Mouse (Mus musculus) midbrain, embryonic 10.5 days (tissue): Measurements from ENCODE around the gene Ch25h. TPM values are rescaled to one million over a fixed set of nuclear protein-coding genes. Genes with fewer than 3 reads are reported as not detected.

ENCODE experiments used
- DNase-seq: peaks from one replicate; pipeline ENCODE4 v3.0.0-alpha.2; 2017; ENCODE audit warnings: low spot score
- H3K27ac ChIP-seq: fragments of 300-500 bp; sonication (generic); replicated peaks from 2 replicates; pipeline ENCODE4 v1.5.1; 2016; ENCODE audit warnings: mild to moderate bottlenecking
- H3K27me3 ChIP-seq: fragments of 300-500 bp; sonication (generic); 2 replicates; pipeline ENCODE4 v1.6.1; 2016; ENCODE audit warnings: low read depth, mild to moderate bottlenecking; ENCODE audit not compliant: poor library complexity, severe bottlenecking
- H3K36me3 ChIP-seq: fragments of 300-500 bp; sonication (generic); 2 replicates; pipeline ENCODE4 v1.6.1; 2016; ENCODE audit warnings: mild to moderate bottlenecking, moderate library complexity
- H3K4me1 ChIP-seq: fragments of 300-500 bp; sonication (generic); 2 replicates; pipeline ENCODE4 v1.6.1; 2016
- H3K4me3 ChIP-seq: fragments of 300-500 bp; sonication (generic); 2 replicates; pipeline ENCODE4 v1.5.1; 2016; ENCODE audit warnings: mild to moderate bottlenecking, moderate library complexity
- H3K9me3 ChIP-seq: fragments of 300-500 bp; sonication (generic); replicated peaks from 2 replicates; pipeline ENCODE4 v1.6.1; 2016; ENCODE audit warnings: mild to moderate bottlenecking
- WGBS: fragments of 180-500 bp; shearing (Covaris S2); methylation state at CpG from one replicate; pipeline ENCODE4 v1.1.7; 2016; 5-methylcytosine and 5-hydroxymethylcytosine counted together
- polyA plus RNA-seq: library from polyadenylated mRNA; unstranded; fragments of >200 nt; fragmentation: Nextera tagmentation; extraction: Ambion mirVana; gene quantifications from 2 replicates; pipeline ENCODE4 v1.2.1, GENCODE M21; 2016

Gene Ch25h
- polyA plus RNA-seq, 1 experiment from 2014 or later = 0.32 TPM

- H3K27me3 ChIP-seq = no peaks in the 10 kb centered on the region
- no peaks in the 10 kb centered on the region for H3K4me1 ChIP-seq
- no peak overlapping the region for H3K27ac ChIP-seq
- no peaks in the 10 kb centered on the region for H3K36me3 ChIP-seq
- no peaks in the 10 kb centered on the region for H3K9me3 ChIP-seq
- no peak overlapping the region for H3K4me3 ChIP-seq
- WGBS = 84% methylated on average over 1 of the region's 1 CpGs
- no peak for DNase-seq
These were observed 24.1 kb downstream of the Ch25h start for GRCm38 (mm10) chr19:34450784-34451370.

- WGBS = 86% methylated on average over 1 of the region's 1 CpGs
- Histone ChIP-seq H3K27me3 (no peaks in the 10 kb centered on the region), H3K27ac (no peak overlapping the region), H3K4me1 (no peaks in the 10 kb centered on the region), H3K36me3 (no peaks in the 10 kb centered on the region), H3K9me3 (no peaks in the 10 kb centered on the region), H3K4me3 (no peak overlapping the region)
- DNase-seq = no peak
These were observed 26.1 kb downstream of the Ch25h start for GRCm38 (mm10) chr19:34448851-34449250.

- no peaks in the 10 kb centered on the region for H3K4me1 ChIP-seq
These were observed 29.5 kb downstream of the Ch25h start for GRCm38 (mm10) chr19:34445410-34446012.

GRCm38 (mm10) chr19:34444785-34445184 lies 30.2 kb downstream of the Ch25h start:
- no peak overlapping the region for H3K27ac ChIP-seq
- H3K4me3 ChIP-seq = no peak overlapping the region
- DNase-seq = no peak
- WGBS = 89% methylated on average over 3 of the region's 3 CpGs
- no peaks in the 10 kb centered on the region for H3K27me3 ChIP-seq
- no peaks in the 10 kb centered on the region for H3K4me1 ChIP-seq
- no peaks in the 10 kb centered on the region for H3K9me3 ChIP-seq
- no peaks in the 10 kb centered on the region for H3K36me3 ChIP-seq

More at GRCm38 (mm10) chr19:34445410-34446012, 29.5 kb downstream of the Ch25h start:
- no peak overlapping the region for H3K27ac ChIP-seq
- H3K27me3 ChIP-seq = no peaks in the 10 kb centered on the region
- WGBS = 76% methylated on average over 4 of the region's 4 CpGs
- no peaks in the 10 kb centered on the region for H3K36me3 ChIP-seq
- H3K9me3 ChIP-seq = no peaks in the 10 kb centered on the region
- no peak overlapping the region for H3K4me3 ChIP-seq
- DNase-seq = no peak

GRCm38 (mm10) chr19:34441979-34442378 lies 33.0 kb downstream of the Ch25h start:
- 86% methylated on average over 2 of the region's 2 CpGs for WGBS
- H3K27me3 ChIP-seq = no peaks in the 10 kb centered on the region
- H3K36me3 ChIP-seq = no peaks in the 10 kb centered on the region
- no peaks in the 10 kb centered on the region for H3K9me3 ChIP-seq
- DNase-seq = no peak
- H3K27ac ChIP-seq = no peak overlapping the region
- no peak overlapping the region for H3K4me3 ChIP-seq
- no peaks in the 10 kb centered on the region for H3K4me1 ChIP-seq

GRCm38 (mm10) chr19:34435197-34435611 lies 39.8 kb downstream of the Ch25h start:
- Histone ChIP-seq H3K36me3 (no peaks in the 10 kb centered on the region), H3K27me3 (no peaks in the 10 kb centered on the region), H3K4me3 (no peak overlapping the region), H3K4me1 (no peaks in the 10 kb centered on the region), H3K27ac (no peak overlapping the region), H3K9me3 (no peaks in the 10 kb centered on the region)
- no peak for DNase-seq
- WGBS = 81% methylated on average over 5 of the region's 5 CpGs

- Histone ChIP-seq H3K27me3 (no peaks in the 10 kb centered on the region), H3K4me1 (no peaks in the 10 kb centered on the region), H3K4me3 (no peak overlapping the region), H3K9me3 (no peaks in the 10 kb centered on the region), H3K36me3 (no peaks in the 10 kb centered on the region), H3K27ac (no peak overlapping the region)
- WGBS = 83% methylated on average over 3 of the region's 3 CpGs
- DNase-seq = no peak
These were observed 43.6 kb downstream of the Ch25h start for GRCm38 (mm10) chr19:34431314-34431713.

GRCm38 (mm10) chr19:34423783-34424335 lies 51.1 kb downstream of the Ch25h start:
- Histone ChIP-seq H3K9me3 (no peaks in the 10 kb centered on the region), H3K4me1 (no peaks in the 10 kb centered on the region), H3K36me3 (no peaks in the 10 kb centered on the region), H3K27me3 (no peaks in the 10 kb centered on the region), H3K4me3 (no peak overlapping the region), H3K27ac (no peak overlapping the region)
- 94% methylated on average over 4 of the region's 4 CpGs for WGBS
- DNase-seq = no peak

Other genes with a start within 250 kb of the Ch25h start
- gene Acta2, start 219.6 kb downstream of the Ch25h start, polyA plus RNA-seq = 19.0 and 33.6 TPM in 2 replicates
- 0.38 and 0.41 TPM in 2 replicates for gene Fas, start 184.5 kb downstream of the Ch25h start, polyA plus RNA-seq
- 18.2 and 22.2 TPM in 2 replicates for gene Lipa, start 52.3 kb upstream of the Ch25h start, polyA plus RNA-seq
- 3.8 and 5.3 TPM in 2 replicates for gene Ifit2, start 75.5 kb upstream of the Ch25h start, polyA plus RNA-seq
- 0.21 and 0.30 TPM in 2 replicates for gene Ifit3, start 108.4 kb upstream of the Ch25h start, polyA plus RNA-seq
- gene Ifit1bl1, start 126.8 kb upstream of the Ch25h start, polyA plus RNA-seq = 0.29 TPM in 1 of 2 replicates, not detected in the other
- gene Ifit3b, start 132.8 kb upstream of the Ch25h start, polyA plus RNA-seq = 0.12 TPM in 1 of 2 replicates, not detected in the other
- 0.04 and 0.09 TPM in 2 replicates for gene Ifit1bl2, start 165.6 kb upstream of the Ch25h start, polyA plus RNA-seq
- 0.22 TPM in 1 of 2 replicates, not detected in the other for gene Ifit1, start 165.7 kb upstream of the Ch25h start, polyA plus RNA-seq